Mouse (Mus musculus) cerebellum, adult 11 months (tissue): Measurements from ENCODE around the gene Epdr1.
A peak's percentile ranks its signal among the peaks of the same experiment; 100 is the strongest.

ENCODE experiments used
- DNase-seq: peaks from one replicate; pipeline ENCODE4 v3.0.0; 2022

Gene Epdr1

GRCm38 (mm10) chr13:19619216-19619927 lies at the start of gene Epdr1:
Gene Epdr1, minus strand, starts transcription at chr13:19619927.
- DNase-seq, result peak; percentile 79

- no peak for DNase-seq
Measured at GRCm38 (mm10) chr13:19668355-19669140, 48.8 kb upstream of the Epdr1 start.

- no peak for DNase-seq
Measured at GRCm38 (mm10) chr13:19652405-19652804, 32.7 kb upstream of the Epdr1 start.

- DNase-seq, result no peak
Measured at GRCm38 (mm10) chr13:19649824-19650223, 30.1 kb upstream of the Epdr1 start.

- DNase-seq, result no peak
Measured at GRCm38 (mm10) chr13:19644225-19644624, 24.5 kb upstream of the Epdr1 start.

GRCm38 (mm10) chr13:19643519-19643918 lies 23.8 kb upstream of the Epdr1 start:
- no peak for DNase-seq

- no peak for DNase-seq
Measured at GRCm38 (mm10) chr13:19640203-19640851, 20.6 kb upstream of the Epdr1 start.

- no peak for DNase-seq
Measured at GRCm38 (mm10) chr13:19636131-19636530, 16.4 kb upstream of the Epdr1 start.

GRCm38 (mm10) chr13:19630768-19631709 lies 11.3 kb upstream of the Epdr1 start:
- DNase-seq, result no peak

- no peak for DNase-seq
Measured at GRCm38 (mm10) chr13:19626473-19626872, 6.7 kb upstream of the Epdr1 start.

- DNase-seq, result no peak
Measured at GRCm38 (mm10) chr13:19624632-19625320, 5.0 kb upstream of the Epdr1 start.

GRCm38 (mm10) chr13:19623228-19623905 lies 3.6 kb upstream of the Epdr1 start:
- DNase-seq, result no peak

- peak; percentile 35 for DNase-seq
Measured at GRCm38 (mm10) chr13:19622573-19623227, 3.0 kb upstream of the Epdr1 start, which contains the start of gene Sfrp4. Gene Sfrp4, plus strand, starts transcription at chr13:19623104.

GRCm38 (mm10) chr13:19618841-19619215 lies 899 bp downstream of the Epdr1 start:
- DNase-seq, result no peak

GRCm38 (mm10) chr13:19618081-19618480 lies 1.6 kb downstream of the Epdr1 start:
- DNase-seq, result no peak

- DNase-seq, result no peak
Measured at GRCm38 (mm10) chr13:19614311-19614710, 5.4 kb downstream of the Epdr1 start.

GRCm38 (mm10) chr13:19613426-19613825 lies 6.3 kb downstream of the Epdr1 start:
- no peak for DNase-seq

GRCm38 (mm10) chr13:19612963-19613362 lies 6.8 kb downstream of the Epdr1 start:
- no peak for DNase-seq

- no peak for DNase-seq
Measured at GRCm38 (mm10) chr13:19612348-19612747, 7.4 kb downstream of the Epdr1 start.

- DNase-seq, result no peak
Measured at GRCm38 (mm10) chr13:19608120-19608519, 11.6 kb downstream of the Epdr1 start.

GRCm38 (mm10) chr13:19604916-19605315 lies 14.8 kb downstream of the Epdr1 start:
- no peak for DNase-seq
